Mouse (Mus musculus) thymus, adult 2 months (tissue): ENCODE measurements at regions not wholly inside any gene's neighbourhood (a gene's known extent, or its start where the extent isn't known, plus 50 kb on each side); places are given as distances from the start of the nearest gene placed in this dataset.

Source experiments
- CTCF ChIP-seq: fragments of 200-500 bp; IDR thresholded peaks from 2 replicates; pipeline ENCODE4 v1.5.1; 2012; ENCODE audit warnings: mild to moderate bottlenecking, control low read depth, low read length, moderate library complexity, borderline replicate concordance; ENCODE audit not compliant: control insufficient read depth, poor library complexity, insufficient read depth; ENCODE audit errors: extremely low read depth
- POLR2A ChIP-seq: fragments of 200-500 bp; IDR thresholded peaks from 2 replicates; pipeline ENCODE4 v1.6.1; 2012; ENCODE audit warnings: mild to moderate bottlenecking, low read length, control low read depth, moderate library complexity; ENCODE audit not compliant: control insufficient read depth, poor library complexity, insufficient read depth; ENCODE audit errors: extremely low read depth

DNA sequence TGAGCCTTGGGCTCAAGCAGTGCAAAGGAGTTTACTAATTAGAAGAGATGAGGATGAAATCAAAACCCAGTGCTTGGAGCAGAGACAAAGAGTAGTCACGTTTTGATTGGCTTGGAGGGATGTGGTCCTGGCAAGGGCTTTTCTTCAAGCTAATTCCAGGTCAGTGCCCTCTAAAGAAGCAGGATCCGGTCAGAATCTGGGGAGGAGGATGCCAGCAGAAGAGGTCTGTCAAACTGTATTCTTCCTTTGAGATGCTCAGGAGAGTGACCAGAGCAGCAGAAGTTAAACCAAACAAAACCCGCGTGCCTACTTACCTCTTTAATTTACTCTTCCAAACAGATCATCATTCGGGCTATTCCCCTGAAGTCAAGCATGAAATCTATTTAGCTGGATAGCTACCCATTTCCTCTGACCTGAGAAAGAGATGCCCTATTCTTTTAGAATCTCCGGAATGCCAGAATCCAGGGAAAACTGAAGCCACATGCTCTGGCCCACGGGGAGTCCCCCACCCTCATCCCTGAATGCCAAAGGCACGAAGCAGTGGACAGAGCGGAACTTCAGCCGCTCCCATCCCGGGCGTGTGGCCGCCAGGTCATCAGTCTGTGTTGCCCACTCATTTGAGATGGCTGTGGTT lies 117.8 kb upstream of the Six2 start:
- TF ChIP-seq POLR2A (no peak), CTCF (no peak)
